Mouse (Mus musculus) CD8-positive naive resting alpha-beta T cell, adult 2 months (primary cell): ENCODE data around the gene Zmpste24.
"Not testable (repeated sequence)": the region's sequence is repeated elsewhere in the genome, so short reads cannot be mapped to it uniquely, and the experiment has no call there.

Experiments
- DNase-seq, 2 experiments: peaks; one replicate each; pipeline ENCODE4 v3.0.0; 2022; ENCODE audit warnings: low read depth in 2 of 2, low spot score in 2 of 2

Zmpste24 gene

DNA sequence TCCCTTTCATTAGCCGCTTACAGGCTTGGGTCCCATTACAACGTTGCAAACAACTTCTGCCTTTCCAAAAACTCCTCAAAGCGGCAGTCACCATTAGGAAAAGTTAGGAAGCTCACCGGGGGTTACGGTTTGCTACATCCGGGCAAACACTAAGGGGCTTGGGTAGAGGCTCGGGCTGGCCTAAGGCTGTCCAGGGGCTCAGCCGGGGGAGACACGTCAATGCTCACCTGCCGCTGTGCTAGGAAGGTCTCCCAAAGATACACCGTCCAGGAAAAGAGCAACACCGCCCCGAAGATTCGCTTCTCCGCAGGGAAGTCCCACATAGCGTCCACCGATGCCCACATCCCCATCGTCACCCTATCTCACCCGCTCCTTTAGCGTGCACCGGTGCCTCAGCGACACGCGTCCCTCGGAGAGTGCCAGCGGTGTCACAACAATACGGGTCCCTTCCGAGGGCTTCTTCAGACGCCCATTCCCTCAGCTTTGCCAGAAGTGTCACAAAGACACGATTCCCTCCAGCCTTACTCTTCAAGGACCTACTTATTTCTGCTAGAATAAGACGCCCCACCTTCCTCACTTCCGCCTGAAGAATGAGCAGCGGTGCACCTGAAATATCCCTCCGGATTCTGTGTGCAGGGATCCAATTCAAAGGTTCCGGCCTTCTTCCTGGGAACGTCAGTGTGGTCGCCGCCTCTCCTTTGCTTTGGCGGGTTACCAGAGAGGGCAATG is at the start of gene Zmpste24:
Gene Zmpste24 (minus strand): TSS at position 592 of the 729 bp plus-strand sequence.
- DNase-seq: peak; percentile 80 to 86

DNA sequence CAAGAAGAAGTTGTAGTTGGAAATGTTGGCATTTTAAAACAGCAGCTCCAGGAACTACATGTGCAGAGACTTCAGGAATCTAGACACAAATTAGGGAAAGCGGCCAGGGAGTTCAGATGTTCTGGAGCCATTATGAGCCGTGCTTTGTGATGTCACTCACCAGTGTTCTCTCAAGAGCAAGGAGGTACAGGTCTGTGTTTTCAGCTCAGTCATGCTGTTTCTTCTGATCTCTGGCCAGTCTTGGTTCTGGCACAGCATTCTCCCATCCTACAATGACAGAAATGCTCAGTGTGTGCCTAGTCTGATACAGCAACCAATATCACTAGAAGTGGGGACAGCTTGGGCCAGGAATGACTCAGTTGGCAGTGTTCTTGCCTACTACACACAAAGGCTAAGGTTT is 11.1 kb upstream of the Zmpste24 start, which contains the start of gene Tmco2:
Gene Tmco2 (minus strand): TSS at position 101 of the 400 bp plus-strand sequence.
- no peak for DNase-seq

DNA sequence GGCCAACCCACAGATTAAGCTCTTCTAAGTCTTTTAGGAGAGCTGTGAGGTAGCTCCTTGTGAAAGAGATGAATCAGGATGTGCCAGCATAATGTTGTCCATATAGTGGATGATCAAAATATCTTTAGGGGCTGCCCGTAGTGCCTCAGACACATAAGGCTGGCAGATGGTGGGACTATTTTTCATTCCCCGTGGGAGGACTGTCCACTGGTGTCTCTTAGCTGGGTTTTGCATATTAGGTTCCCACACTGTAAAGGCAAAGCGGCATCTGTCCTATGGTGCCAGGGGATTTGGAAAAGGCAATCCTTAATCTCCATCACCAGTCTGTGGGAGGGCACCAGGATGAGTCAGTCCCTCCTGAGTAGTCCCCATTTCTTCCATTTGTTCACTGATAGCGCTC is 5.3 kb upstream of the Zmpste24 start:
- no peak for DNase-seq

DNA sequence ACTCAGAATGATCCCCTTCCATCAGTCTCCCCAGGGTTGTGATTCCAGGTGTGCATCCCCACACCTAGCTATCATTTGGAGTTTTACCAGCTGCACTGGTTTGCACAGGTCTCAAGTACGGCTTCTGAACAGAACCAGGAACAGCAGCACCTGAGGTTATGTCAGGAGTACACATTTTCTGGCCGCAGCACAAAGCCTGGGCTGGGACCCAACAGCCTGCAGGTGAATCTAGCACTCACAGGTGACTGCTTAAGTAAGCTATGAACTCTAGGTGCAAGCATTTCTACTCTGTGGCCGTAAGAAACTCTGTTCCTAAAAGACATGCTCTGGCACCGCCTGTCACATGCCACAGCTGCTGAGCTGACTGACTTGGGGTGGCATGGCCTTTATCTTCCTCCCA is 7.8 kb downstream of the Zmpste24 start:
- DNase-seq: no peak

DNA sequence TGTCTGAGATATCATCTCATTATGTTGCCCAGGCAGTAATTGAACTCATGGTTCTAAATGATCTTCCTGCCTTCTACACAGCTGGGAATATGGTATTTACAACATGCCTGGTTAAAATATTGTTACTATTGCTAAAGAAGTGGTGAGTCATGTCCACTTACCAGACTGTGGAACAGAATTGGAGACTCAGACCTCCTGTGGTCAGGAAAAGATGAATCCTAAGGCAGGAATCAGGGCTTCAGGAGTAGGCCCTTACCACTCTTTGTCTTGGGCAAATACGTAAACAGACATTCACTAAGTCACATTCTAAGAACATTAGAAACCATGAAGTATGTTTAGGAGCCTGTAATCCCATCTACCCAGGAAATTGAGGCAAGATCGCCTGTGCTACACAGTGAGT is 9.3 kb downstream of the Zmpste24 start:
- no peak for DNase-seq

DNA sequence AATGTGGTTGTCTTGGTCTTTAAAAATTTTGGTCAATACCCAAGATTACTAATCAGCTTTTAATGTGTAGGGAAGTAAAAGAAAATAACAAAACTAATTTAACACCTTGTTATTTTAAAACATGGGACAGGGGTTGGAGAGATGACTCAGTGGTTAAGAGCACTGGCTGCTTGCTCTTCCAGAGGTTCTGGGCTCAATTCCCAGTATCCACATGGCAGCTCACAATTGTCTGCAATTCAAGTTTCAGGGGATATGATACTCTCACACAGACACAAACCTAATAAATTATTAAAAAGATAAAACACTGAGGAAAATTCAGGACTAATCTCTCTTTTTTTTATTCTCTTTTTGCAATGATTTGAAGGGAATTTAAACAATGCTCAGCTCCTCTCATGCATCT is 13.5 kb downstream of the Zmpste24 start:
- no peak for DNase-seq

DNA sequence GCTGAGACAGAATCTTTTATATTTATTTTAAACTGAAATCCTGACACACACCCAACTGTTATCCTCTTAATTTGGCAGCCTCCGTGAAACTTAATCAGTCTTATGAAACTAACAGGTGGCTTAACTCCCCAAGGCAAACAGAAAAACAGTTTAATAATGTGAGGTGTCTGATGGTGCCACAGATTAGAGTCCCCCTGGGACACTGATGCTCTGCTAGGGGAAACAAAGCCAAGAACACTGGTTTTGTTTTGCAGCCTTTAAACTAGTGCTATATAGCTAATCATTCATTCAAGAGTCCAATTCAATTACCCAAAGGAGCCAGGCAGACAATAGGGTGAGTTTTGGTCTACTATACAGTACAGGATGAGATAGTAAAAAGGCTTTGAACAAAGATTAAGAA is 17.6 kb downstream of the Zmpste24 start:
- DNase-seq: no peak

DNA sequence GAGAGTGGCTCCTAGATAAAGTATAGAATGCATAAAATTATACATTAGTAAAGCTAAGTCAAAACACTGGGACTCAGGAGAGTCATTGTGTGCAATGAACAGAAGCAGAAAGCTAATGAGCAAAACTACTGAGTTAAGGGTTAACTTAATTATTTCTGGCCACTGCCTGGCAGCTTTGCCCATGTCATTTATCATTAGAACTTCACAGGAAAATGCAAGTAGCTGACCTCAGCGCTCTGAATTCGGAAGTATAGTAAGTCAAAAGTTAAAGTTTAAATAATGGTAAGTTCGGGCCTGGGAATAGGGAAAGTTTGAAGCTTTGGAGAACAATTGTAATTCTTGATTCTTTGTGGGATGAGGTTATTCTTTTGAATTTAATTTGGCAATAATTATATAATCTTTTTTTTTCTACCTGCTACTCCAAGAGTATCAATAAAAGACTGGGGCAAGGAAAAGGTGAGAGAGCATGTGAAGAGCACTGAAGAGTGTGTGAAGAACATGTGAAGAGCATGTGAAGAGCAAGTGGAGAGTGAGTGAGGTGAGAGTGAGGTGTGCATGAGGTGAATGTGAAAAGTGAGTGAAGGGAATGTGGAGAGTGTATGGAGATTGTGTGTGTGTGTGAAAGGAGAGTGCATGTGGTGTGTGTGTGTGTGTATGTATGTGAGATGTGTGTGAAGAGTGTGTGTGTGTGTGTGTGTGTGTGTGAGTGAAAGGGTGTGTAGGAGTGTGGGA is 20.0 kb downstream of the Zmpste24 start:
- DNase-seq: no peak

DNA sequence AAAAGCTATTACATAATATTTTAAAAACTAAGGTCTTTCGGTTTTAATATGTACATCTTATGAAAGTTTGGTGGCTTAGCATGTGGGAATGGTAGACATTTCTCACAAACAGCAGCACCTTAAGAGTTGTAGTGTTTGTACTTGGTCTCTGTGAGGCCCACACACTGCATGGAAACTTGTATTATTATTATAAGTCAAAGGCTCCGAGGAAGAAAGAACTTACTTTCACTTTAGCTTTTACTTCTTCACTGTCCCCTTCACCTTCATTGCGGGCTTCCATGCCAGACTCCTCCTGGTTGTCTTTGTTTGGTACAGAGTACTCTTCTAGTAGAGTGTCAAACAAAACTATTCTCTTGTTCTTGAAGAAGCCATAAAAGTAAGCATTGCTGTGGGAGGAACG is 23.8 kb downstream of the Zmpste24 start:
- no peak for DNase-seq

DNA sequence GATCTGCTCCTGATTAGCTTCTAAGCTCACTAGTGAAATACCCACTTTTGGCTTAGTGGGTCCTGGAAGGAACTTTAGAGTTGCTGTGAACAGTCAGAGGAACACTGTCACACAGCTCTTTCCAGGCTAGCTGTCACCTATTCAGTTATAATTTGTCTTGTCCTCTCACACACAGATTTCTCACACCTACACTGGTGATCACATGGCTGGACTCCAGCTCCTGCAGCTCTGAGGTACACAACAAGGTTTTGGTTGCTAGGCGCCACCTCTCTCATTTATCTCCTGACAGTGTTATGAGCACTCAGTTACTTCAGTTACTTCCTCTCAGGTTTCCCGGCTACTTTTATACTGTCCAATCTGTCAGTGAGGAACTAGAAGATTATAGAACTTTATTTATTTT is 32.7 kb downstream of the Zmpste24 start:
- no peak for DNase-seq

DNA sequence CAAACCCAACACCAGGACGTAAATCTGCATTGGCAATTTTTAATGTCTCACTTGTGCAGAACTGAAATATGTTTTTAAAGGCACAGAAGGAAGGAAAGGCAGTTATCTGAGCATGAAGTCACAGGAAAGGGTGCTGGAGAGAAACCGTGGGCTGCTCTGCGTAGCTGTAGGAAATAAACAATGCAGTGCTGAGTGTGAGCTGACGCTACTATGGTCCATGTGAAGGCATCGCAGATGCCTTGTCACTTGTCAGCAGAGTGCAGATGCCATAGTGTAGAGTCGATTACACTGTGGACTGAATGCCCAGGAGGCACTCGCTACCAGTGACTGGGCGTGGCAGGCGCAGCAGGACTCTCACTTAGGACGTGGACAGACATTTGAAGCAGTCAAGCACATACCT is 38.8 kb downstream of the Zmpste24 start:
- not testable (repeated sequence) for DNase-seq

DNA sequence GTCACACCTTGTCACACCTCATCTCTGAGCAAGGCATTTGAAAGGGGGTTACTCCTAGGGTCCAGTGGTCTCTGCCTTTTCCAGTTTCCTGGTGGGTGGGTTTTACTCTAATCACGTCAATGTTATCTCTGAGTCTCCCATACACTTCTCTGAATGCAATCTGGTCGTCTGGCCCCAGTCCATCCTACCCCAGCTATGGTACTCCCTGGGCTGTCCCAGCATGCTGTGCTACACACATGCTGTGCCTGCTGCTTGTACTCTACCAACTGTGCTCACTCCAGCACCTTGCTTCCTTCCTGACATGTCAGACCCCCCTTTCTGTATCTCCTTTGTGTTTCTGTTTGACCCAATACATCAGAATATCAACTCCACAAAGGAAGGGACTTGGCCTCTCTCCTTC is 41.0 kb downstream of the Zmpste24 start:
- DNase-seq: no peak

DNA sequence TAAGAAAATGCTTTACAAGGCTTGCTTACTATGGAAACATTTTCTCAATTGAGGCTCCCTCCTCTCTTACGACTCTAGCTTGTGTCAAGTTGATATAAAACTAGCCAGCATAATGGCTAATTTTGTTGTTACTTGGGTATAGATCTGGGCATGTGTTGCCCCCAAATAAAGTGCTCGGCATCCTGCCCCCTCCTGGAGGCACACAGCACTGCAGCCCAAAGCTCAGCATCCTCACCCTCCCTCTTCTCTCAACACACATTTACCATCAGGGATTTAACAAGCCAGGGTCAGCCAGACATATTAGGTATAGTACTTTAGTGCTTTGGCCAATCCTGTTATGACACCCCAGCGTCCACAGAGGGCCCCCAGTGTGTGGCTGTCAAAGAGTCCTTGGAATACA is 41.7 kb downstream of the Zmpste24 start:
- peak in 1 of 2 experiments; percentile 50 for DNase-seq

DNA sequence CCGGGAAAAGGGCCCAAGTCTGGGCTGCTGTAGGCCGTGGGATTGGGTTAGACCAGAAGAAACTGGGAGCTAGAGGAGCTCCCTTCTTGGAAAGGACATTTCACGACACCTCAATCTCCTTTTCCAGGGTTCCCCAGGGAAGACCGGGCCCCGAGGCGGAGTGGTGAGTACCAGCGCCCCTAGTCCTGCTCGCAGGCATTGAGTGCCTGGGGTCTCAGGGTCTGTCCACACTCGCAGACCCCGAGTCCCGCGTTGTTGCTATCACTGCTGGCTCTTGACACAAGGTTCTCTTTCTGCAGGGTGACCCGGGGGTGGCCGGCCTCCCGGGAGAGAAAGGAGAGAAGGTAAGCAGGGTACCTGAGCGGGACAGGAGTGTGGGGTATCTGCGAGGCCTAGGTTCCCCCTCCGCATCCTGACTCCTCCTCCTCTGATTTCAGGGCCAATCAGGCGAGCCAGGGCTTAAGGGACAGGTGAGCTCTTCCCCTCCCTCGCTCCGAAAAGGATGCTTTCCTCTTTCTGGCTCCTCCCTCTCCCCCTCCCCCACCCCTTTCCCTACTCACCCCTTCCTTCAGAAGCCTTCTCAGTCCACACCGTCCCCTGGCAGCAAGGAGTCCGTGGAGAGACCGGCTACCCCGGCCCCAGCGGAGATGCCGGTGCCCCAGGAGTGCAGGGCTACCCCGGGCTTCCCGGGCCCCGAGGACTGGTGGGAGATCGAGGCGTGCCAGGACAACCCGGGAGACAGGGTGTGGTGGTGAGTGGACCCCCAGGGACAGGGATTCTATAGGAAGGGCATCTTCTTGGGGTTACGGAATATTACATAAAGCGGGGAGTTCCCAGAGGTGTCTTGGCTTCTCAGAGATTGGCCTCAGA is 45.4 kb downstream of the Zmpste24 start:
- DNase-seq: no peak

DNA sequence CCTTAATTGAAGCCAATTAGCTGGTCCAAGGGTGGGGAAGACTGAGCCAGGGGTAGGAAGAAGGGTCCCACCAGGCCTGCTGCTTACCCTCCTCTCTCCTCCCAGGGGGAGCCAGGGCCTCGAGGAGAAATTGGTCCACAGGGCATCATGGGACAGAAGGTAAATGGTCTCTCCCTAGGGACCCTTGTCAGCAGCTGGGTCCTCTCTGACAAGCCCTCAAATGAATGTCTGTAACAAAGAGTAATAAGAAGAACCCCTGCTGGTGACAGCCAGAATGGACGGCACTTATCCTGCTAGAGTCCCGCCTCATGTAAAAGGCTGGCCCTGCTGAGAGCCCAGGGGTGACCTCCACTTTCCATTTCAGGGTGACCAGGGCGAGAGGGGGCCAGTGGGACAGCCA is 46.2 kb downstream of the Zmpste24 start:
- DNase-seq: no peak

DNA sequence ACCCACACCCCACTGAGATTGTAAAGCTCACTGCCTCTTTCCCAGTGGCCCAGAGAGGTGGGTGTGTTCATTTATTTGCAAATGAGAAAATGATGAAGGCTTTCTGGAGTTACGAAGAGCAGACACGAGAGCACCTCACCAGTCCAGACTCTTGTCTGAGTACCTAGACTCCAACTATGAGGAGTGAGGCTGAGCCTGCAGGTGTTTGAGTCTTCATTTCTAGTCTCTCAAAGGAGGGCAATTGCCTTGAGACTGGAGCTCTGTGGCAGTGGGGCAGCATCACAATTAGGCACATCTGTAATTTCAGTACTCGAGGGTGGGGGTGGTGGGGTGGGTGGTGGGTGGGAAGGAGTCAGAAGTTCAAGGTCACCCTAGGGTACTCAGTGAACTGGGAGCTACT is 55.1 kb downstream of the Zmpste24 start:
- DNase-seq: no peak

DNA sequence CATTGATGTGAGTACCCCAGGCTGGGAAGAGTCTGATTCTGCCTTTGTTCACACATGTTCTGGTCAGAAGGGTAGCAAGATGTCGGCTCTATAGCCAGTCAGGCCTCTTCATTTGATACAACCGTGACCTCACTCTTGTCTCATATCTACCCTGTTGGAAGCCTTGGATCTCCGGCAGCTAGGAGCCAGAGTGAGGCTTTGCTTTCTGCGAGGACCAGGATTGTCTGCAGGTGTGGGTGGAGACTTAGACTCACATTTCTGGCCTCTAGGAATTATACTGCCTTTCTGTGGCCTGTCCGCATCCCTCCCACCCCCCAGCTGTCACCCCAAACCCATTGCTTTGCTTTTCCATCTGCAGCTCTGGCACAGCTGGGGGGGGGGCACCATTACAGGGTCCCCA is 55.6 kb downstream of the Zmpste24 start:
- DNase-seq: no peak

DNA sequence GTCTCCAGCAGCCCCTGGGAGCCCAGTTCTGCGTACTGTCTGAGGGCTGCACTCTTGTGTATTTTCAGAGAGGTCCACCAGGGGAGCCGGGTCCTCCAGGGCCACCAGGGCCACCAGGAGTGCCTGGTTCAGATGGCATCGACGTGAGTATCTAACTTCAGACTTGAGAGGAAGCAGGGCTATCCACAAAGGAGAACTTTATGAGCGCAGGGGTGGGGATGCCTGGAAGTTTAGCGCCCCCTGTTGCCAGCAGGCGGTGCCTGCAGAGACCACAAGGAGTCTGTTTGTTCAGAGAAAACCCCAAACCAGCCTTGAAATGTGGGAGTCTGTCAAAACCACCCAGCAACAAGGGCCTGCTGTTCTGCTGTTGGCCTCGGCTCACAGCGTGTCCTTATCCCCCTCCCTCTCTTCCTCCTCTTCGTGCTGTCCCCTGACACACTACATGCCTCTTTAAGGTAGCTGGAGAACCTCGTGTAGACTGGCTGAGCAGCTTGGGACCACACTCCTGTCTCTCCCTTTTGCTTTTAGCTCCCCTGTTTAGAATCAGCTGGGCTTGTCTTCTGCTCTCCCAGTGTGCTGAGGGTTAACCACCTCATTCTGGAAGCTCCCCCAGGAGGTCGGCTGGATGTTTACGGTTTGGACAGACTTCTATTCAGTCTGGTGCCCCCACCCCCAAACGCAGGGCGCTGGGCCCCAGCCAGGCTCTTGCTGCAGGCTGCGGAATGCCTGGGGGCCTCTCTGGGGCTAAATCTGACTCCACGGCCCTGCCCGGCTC is 57.0 kb downstream of the Zmpste24 start:
- DNase-seq: peak; percentile 64 to 71

DNA sequence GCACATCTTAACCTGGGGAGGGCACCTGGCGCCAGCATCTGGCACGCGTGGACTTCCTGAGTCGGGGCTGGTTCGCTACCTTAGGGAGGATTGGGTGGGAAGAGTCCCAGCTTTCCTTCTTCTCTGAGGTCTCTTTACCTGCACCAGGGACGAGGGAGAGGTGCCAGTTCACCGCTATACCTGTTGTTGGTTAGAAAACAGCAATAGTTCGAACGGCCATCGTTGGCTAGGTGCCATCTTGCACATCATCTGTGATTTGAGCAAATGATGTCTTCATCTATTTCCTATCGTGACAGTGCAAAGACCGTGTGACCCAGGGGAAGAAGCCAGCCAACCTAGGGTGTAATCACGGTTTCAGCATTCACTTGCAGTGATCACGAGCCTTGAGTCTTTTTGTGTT is 57.7 kb downstream of the Zmpste24 start:
- DNase-seq: no peak

DNA sequence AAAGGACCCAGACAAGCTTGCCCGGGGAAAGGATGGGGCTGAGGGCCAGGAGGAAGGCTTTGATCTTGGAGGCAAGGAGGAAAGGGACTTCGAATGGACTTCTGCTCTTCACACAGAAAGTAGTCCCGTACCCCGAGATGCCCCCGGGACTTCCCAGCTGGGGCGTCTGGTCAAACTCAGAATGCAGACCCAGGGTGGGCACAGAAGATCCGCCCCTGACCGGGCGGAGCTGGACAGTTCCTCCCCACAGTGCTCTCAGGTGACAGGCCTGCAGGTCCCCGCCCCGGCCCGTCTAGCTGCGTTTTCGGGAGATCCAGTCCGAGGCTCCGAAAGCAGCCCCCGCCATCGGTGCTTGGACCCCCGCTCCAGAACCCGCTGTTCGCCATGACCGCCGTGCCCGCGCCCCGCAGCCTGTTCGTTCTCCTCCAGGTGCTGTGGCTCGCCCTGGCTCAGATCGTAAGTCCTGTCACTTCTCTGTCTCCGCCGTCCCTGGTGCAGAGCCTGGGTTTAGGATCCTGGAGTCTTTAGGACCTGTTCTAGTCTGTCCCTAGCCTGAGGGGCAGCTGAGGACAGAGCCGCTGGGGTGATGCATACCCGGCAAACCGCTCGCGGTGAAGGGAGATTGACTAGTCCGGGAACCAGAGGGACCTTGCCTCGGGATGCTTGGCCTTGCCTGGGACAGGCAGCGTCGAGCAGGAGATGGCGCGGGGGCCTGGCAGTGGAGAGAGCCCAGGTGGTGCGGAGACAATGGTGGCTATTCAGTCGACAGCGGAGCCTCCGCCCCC is 58.5 kb downstream of the Zmpste24 start, which contains the start of gene Col9a2:
Gene Col9a2 (plus strand): TSS at position 55 of the 785 bp plus-strand sequence.
- DNase-seq: no peak
